Mouse (Mus musculus) CD4-positive, CD25-positive, alpha-beta regulatory T cell, adult 2 months (primary cell): Measurements from ENCODE around the gene Agfg1.

ENCODE experiments used
- DNase-seq: peaks from one replicate; pipeline ENCODE4 v3.0.0-alpha.2; 2012; ENCODE audit warnings: low read depth, low spot score

The Agfg1 gene

GRCm38 (mm10) chr1:82824147-82824546 is 15.1 kb upstream of the Agfg1 start:
- DNase-seq, result no peak

DNA sequence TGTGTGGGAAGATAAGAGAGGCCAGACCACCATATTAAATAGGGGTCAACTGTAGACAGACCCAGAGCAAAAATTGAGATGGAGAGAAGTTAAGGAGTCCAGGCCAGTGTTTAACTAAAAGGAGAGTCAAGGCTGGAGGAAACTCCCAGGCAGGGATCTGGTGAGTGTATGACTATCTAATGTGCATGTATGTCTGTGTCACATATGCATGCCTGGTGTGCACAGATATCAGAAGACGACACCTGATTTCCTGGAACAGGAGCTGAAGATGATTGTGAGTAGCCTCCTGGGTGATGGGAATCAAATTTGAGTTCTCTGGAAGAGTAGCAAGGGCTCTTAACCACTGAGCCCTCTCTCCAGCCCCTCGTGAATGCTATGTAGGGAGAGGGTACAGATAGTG is 14.0 kb upstream of the Agfg1 start:
- no peak for DNase-seq

GRCm38 (mm10) chr1:82825783-82826182 is 13.5 kb upstream of the Agfg1 start:
- no peak for DNase-seq

DNA sequence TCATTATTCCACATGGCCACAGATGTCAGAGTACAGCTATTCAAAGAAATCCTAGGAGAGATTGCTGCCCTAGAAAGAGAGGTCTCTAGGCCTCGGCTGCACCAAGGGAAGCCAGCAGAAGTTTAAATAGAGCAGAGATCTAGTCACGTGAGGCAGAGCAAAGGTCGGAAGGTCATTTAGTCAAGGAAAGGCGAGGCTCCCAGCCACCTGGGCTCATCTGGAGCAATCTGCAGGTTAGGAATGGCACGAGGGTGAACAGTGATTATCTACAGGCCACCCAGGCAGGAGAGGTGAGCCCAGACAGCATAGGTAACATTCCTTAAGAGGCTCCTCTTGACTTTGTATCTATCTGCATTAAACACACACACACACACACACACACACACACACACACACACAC is 12.4 kb upstream of the Agfg1 start:
- DNase-seq, result no peak

DNA sequence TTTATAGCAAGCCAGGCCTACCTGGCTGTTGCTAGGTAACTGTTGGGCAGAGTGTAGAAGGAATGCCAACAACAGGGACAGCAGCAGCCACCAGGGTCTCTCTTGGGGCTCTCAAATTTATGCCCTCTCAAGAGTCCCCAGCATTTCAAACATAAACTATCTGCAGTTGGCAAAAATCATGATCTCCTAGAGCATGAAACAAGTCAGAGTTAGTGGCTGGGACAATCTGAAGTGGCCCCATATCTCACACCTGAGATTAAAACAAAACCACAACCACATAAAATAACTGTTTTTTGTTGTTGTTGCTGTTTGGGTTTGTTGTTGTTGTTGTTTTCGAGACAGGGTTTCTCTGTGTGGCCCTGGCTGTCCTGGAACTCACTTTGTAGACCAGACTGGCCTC is 8.5 kb upstream of the Agfg1 start:
- DNase-seq, result peak; percentile 49

DNA sequence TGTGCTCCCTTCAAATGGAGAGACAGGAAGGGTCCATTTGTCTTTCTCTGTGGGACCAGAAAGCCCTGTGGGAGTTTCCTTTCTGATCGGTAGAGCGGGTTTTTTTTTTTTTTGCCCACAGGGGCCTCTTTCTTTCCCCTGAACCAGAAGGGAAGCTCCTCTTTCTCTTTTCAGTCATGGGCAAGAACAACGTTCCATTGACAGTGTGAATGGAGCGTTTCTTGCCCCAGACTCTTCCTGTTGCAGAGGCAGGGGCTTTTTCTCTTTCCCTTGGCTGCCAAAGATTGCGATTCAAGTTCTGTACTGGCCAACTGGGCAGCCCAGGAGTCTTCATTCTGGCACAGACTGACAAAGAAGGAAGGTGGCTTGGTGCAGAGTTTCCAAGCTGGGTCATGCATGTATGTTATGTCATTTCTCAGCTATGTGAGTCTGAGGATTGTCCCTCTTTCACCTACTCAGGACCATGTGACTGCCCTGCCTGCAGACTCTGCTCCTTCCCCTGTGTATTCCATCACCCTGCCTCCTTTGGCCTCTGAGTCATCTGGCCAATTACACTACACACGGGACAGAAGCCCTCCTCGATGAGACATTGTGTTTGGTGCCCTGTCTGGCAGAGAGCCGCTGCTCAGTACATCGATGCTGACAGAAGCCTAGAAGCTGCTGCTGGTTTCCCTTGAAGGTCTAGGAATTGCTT is 7.6 kb upstream of the Agfg1 start:
- DNase-seq, result peak; percentile 66

GRCm38 (mm10) chr1:82832495-82833021 is 6.7 kb upstream of the Agfg1 start:
- peak; percentile 87 for DNase-seq

GRCm38 (mm10) chr1:82833501-82833900 is 5.8 kb upstream of the Agfg1 start:
- peak; percentile 69 for DNase-seq

GRCm38 (mm10) chr1:82834572-82834971 is 4.7 kb upstream of the Agfg1 start:
- peak; percentile 70 for DNase-seq

- DNase-seq, result peak; percentile 73
These were observed 2.7 kb upstream of the Agfg1 start for GRCm38 (mm10) chr1:82836342-82837217.

DNA sequence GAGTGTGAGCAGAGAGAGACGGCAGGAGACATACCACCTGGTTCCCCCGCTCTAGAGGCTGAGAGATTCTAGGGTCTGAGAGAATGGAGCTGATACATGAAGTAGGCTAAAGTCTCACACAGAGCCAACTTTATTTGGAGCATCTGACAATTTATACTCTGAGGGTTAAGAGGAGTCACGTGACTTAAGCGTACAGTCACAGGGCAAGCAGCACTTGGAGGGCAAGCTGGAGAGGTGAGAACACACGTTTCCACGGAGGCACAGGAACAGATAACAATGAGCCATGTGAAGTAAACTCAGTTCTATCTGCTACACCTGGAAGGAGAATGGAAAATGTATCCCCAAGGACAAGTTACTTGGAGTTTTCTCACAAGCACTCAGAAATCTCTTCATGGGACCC is 1.7 kb upstream of the Agfg1 start:
- no peak for DNase-seq

- DNase-seq, result no peak
These were observed 601 bp upstream of the Agfg1 start for GRCm38 (mm10) chr1:82838469-82839295.

GRCm38 (mm10) chr1:82839614-82840421 is 535 bp downstream of the Agfg1 start:
- DNase-seq, result peak; percentile 77

GRCm38 (mm10) chr1:82855729-82856128 is 16.4 kb downstream of the Agfg1 start:
- DNase-seq, result no peak

GRCm38 (mm10) chr1:82858236-82858635 is 19.0 kb downstream of the Agfg1 start:
- no peak for DNase-seq

DNA sequence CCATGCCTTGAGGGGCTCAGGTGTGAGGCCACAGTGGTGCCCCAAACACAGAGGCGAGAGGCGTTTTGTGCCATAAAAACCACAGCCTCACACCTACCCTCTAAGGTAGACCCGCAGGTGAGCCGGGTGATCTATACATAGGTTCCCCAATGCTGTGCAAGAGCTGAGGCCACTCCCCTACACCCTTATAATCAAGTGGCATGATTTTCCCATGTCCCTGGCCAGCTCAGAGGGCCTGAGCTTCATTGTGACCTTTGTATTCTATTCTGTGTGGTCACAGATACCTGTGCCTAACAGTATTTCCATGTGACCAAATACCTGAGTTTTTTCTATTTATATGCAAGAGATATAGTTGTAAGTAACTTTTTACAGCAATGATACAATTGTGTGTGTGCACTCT is 21.1 kb downstream of the Agfg1 start:
- DNase-seq, result no peak

DNA sequence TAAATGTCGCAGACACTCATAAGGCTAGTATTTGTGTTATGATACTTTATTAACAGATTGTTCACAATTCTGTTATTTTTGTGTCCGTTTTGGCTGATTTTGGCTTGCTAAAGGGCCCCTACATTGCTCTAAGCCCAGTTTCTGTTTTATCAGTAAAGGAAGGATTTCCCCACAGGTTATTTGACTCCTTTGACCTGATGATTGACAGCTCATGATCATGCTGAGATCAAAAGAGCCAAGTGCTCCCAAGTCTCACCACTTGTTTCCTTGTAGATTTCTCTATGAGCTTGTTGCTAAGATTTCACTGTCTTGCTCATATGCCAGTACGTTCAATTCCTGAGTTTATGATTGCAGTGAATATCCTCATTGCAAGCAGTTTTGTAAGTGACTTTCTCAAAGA is 30.9 kb downstream of the Agfg1 start:
- peak; percentile 24 for DNase-seq

- DNase-seq, result peak; percentile 41
These were observed 39.9 kb downstream of the Agfg1 start for GRCm38 (mm10) chr1:82879172-82879571.

DNA sequence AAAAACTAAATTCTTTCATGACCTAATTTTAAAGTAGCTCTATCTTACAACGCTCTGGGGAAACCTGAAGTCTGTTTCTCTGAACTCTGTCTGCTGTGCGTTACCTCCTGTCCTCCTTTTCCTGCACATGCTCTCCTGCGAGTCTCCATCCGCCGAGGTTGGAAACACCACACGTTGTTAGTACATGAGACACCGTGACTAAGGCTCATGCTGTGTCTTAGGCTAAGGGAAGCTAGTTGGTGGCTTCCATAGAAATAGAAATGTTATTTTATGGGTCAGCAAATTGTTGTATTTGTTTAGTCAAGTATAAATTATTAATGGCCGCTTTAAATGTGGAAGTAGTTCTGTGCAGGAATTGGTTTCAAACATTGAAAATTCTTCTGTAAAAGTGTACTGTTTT is 40.9 kb downstream of the Agfg1 start:
- DNase-seq, result no peak

DNA sequence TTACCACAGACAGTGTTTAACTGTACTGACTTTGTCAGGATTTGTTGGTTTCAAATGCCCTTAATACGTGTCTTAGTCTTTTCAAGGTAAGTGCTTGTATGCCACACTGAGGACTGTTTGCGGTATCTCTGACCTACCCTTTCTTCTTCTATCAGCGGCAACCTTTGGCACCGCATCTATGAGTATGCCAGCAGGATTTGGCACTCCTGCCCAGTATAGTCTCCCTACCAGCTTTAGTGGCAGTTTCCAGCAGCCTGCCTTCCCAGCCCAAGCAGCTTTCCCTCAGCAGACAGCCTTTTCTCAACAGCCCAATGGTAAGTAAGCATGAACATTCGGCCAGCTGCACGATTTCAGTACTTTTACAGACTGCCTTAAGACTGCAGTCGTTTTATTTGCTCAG is 54.0 kb downstream of the Agfg1 start:
- DNase-seq, result no peak

DNA sequence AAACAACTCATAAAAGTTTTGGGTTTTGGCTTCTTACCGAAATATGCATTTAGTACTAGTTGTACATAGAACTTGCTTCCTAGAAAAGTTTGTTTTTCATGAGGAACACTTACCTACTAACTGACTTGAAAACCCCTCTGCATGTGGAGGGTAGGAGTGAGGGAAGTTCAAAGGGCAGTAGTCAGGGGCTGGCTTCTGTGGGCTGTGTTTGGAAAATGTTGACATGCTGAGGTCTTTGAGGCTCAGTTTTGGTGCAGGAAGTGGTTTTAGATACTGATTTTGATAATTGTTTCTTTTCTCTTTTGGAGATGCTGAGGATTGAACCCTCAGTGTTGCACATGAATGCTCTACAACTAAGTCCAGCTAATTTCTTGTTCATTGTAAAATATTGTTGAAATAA is 61.3 kb downstream of the Agfg1 start:
- peak; percentile 63 for DNase-seq
